Comparison of ENCODE assay signal across 18 mouse cellular contexts in the genomic region with DNA sequence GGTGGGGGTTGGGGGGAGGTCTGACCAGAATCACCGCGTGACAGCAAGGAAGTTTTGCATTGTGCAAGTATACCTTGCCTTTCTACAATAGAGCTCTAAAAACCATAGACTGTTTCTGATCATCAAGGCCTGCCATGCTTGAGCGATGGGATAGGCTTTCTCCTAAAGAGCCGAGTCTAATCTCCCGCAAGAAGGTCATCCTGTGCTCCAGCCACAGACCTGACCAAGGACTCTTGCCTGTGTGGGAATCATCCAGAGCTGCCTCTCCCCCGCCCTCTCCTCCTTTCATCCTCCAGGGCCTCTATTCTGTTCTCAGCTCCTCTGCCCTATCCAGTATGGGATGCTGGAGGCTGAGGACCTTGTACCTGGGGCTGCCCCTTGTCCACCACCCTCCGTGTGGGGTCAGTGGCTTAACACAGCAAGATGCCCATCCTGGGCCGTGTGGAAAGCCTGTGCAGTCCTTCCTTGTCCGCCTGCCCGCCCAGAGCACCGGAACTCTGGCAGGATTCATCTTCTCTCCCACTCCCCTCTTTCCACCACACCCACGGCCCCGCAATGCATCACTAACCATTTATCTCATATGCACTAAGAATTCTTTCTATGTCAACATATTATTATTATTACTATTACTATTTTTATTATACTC. TPM values are rescaled to one million over a fixed set of nuclear protein-coding genes. Genes with fewer than 3 reads are reported as not detected.
DNase-seq lines count a peak whose midpoint lies in the region; ATAC-seq lines count a peak whose summit lies in the region.
"Had no signal": no experiment of that assay in that cellular context is flagged by ENCODE, and none has a peak within 500 bp of the region (broad histone marks: within the 10 kb centered on the region; RNA-seq: fewer than 3 reads in every experiment).

No protein-coding gene starts in this region.

- no peak overlapping the region for H3K9ac ChIP-seq in hindbrain, embryonic 16.5 days (ENCODE audit: low read depth, low read length)
- no peak overlapping the region for H3K9ac ChIP-seq in neural tube, embryonic 13.5 days
- no peak overlapping the region for H3K9ac ChIP-seq in neural tube, embryonic 15.5 days (replicated peaks)
- H3K9ac ChIP-seq: embryonic facial prominence, embryonic 12.5 days; heart, embryonic 15.5 days; liver, postnatal 0 days had no signal

- H3K4me3 ChIP-seq in hindbrain, embryonic 10.5 days, result no peak overlapping the region
- no peak overlapping the region for H3K4me3 ChIP-seq in hindbrain, embryonic 16.5 days (ENCODE audit: low read length)
- H3K4me3 ChIP-seq in neural tube, embryonic 13.5 days, result no peak overlapping the region
- H3K4me3 ChIP-seq in neural tube, embryonic 15.5 days (replicated peaks), result no peak overlapping the region
- no peak overlapping the region for H3K4me3 ChIP-seq in limb, embryonic 10.5 days
- H3K4me3 ChIP-seq: embryonic facial prominence, embryonic 12.5 days; heart, adult 2 months had no signal

- no peak for ATAC-seq in hindbrain, embryonic 16.5 days
- ATAC-seq in neural tube, embryonic 13.5 days (ENCODE audit: low read depth), result 0 out of 2 replicates have a peak, but pooled peaks have one; percentile 11
- ATAC-seq in neural tube, embryonic 15.5 days (ENCODE audit: low FRiP score), result no peak
- ATAC-seq: liver, postnatal 0 days had no signal

- peaks cover 11% of the 10 kb centered on the region for H3K4me1 ChIP-seq in hindbrain, embryonic 10.5 days (replicated peaks)
- no peaks in the 10 kb centered on the region for H3K4me1 ChIP-seq in hindbrain, embryonic 16.5 days (ENCODE audit: control insufficient read depth, insufficient read depth, low read depth, low read length)
- no peaks in the 10 kb centered on the region for H3K4me1 ChIP-seq in neural tube, embryonic 13.5 days (replicated peaks)
- no peaks in the 10 kb centered on the region for H3K4me1 ChIP-seq in neural tube, embryonic 15.5 days
- H3K4me1 ChIP-seq in limb, embryonic 10.5 days, result peaks cover 20% of the 10 kb centered on the region

- no peaks in the 10 kb centered on the region for H3K36me3 ChIP-seq in hindbrain, embryonic 10.5 days
- no peaks in the 10 kb centered on the region for H3K36me3 ChIP-seq in hindbrain, embryonic 16.5 days (ENCODE audit: control insufficient read depth, insufficient read depth, low read length)
- no peaks in the 10 kb centered on the region for H3K36me3 ChIP-seq in neural tube, embryonic 13.5 days
- H3K36me3 ChIP-seq in neural tube, embryonic 15.5 days, result no peaks in the 10 kb centered on the region
- H3K36me3 ChIP-seq in limb, embryonic 10.5 days, result no peaks in the 10 kb centered on the region
- H3K36me3 ChIP-seq: embryonic facial prominence, embryonic 12.5 days; heart, embryonic 15.5 days had no signal

- H3K4me2 ChIP-seq in hindbrain, embryonic 16.5 days (ENCODE audit: low read length), result no peak overlapping the region
- H3K4me2 ChIP-seq in neural tube, embryonic 13.5 days, result no peak overlapping the region
- H3K4me2 ChIP-seq in neural tube, embryonic 15.5 days, result no peak overlapping the region
- H3K4me2 ChIP-seq: embryonic facial prominence, embryonic 12.5 days had no signal

- 85% methylated on average over 13 of the region's 13 CpGs for WGBS in hindbrain, embryonic 10.5 days
- WGBS in hindbrain, embryonic 16.5 days, result 78% methylated on average over 13 of the region's 13 CpGs
- 72% methylated on average over 13 of the region's 13 CpGs for WGBS in neural tube, embryonic 13.5 days
- 64% methylated on average over 13 of the region's 13 CpGs for WGBS in neural tube, embryonic 15.5 days
- WGBS in limb, embryonic 10.5 days, result 86% methylated on average over 13 of the region's 13 CpGs

- H3K9me3 ChIP-seq in hindbrain, embryonic 10.5 days, result no peaks in the 10 kb centered on the region
- no peaks in the 10 kb centered on the region for H3K9me3 ChIP-seq in hindbrain, embryonic 16.5 days (ENCODE audit: control insufficient read depth, low read length)
- no peaks in the 10 kb centered on the region for H3K9me3 ChIP-seq in neural tube, embryonic 13.5 days
- H3K9me3 ChIP-seq in neural tube, embryonic 15.5 days (replicated peaks), result no peaks in the 10 kb centered on the region
- H3K9me3 ChIP-seq in limb, embryonic 10.5 days (replicated peaks), result no peaks in the 10 kb centered on the region
- H3K9me3 ChIP-seq: embryonic facial prominence, embryonic 12.5 days; heart, embryonic 15.5 days had no signal

- peak overlapping the region; percentile 82; the same call in 1 of the 2 replicates for H3K27ac ChIP-seq in hindbrain, embryonic 10.5 days
- no peak overlapping the region for H3K27ac ChIP-seq in hindbrain, embryonic 16.5 days (ENCODE audit: low read depth, low read length)
- H3K27ac ChIP-seq in neural tube, embryonic 13.5 days (replicated peaks), result peak overlapping the region; percentile 33
- H3K27ac ChIP-seq in neural tube, embryonic 15.5 days (replicated peaks), result no peak overlapping the region
- H3K27ac ChIP-seq in limb, embryonic 10.5 days, result 0 out of 2 replicates have a peak overlapping the region, but pooled peaks have one; percentile 67
- H3K27ac ChIP-seq: embryonic facial prominence, embryonic 12.5 days; heart, embryonic 15.5 days had no signal

- no peaks in the 10 kb centered on the region for H3K27me3 ChIP-seq in hindbrain, embryonic 10.5 days (ENCODE audit: insufficient read depth, poor library complexity, severe bottlenecking)
- no peaks in the 10 kb centered on the region for H3K27me3 ChIP-seq in hindbrain, embryonic 16.5 days (replicated peaks; ENCODE audit: control insufficient read depth, insufficient read depth, low read length)
- no peaks in the 10 kb centered on the region for H3K27me3 ChIP-seq in neural tube, embryonic 13.5 days
- H3K27me3 ChIP-seq in neural tube, embryonic 15.5 days (replicated peaks), result no peaks in the 10 kb centered on the region
- no peaks in the 10 kb centered on the region for H3K27me3 ChIP-seq in limb, embryonic 10.5 days (ENCODE audit: low read depth, poor library complexity, severe bottlenecking)
- H3K27me3 ChIP-seq: embryonic facial prominence, embryonic 12.5 days; heart, embryonic 15.5 days; megakaryocyte, embryonic 14.5 days had no signal

- DNase-seq in hindbrain, embryonic 10.5 days (ENCODE audit: low spot score), result no peak
- peak; percentile 57 for DNase-seq in R1 (ENCODE audit: low read depth, low spot score)
- DNase-seq in limb, embryonic 10.5 days (ENCODE audit: low spot score), result no peak
- no peak for DNase-seq in cerebellum, adult 9-11 months
- DNase-seq: cerebellum, postnatal 36 days; gastrocnemius, postnatal 14 days; layer of hippocampus, postnatal 36 days; liver; liver, postnatal 0 days; right cerebral cortex, postnatal 14 days; thymus, postnatal 36 days had no signal

RNA-seq across cellular contexts. Expression of a gene that starts 12.9 kb away (rescaled TPM):
- polyA plus RNA-seq in hindbrain, embryonic 10.5 days (2016; fragmentation: Nextera tagmentation; extraction: Ambion mirVana), result 17.3 and 19.9 TPM in 2 replicates
- 6.7 and 7.1 TPM in 2 replicates for polyA plus RNA-seq in hindbrain, embryonic 16.5 days (2015; fragmentation: Nextera tagmentation; extraction: Ambion mirVana)
- 6.6 and 9.7 TPM in 2 replicates for polyA plus RNA-seq in neural tube, embryonic 13.5 days (2015; fragmentation: Nextera tagmentation; extraction: Ambion mirVana)
- 5.6 and 9.0 TPM in 2 replicates for polyA plus RNA-seq in neural tube, embryonic 15.5 days (2015; fragmentation: Nextera tagmentation; extraction: Ambion mirVana)
- polyA plus RNA-seq in limb, embryonic 10.5 days (2016; fragmentation: Nextera tagmentation; extraction: Ambion mirVana), result 17.5 and 19.5 TPM in 2 replicates

Comparison
In these comparisons a context has a peak if more than half of its experiments do, and no peak if none do; other contexts are left out.
1. H3K27ac ChIP-seq: peak in hindbrain, embryonic 10.5 days (single experiment), neural tube, embryonic 13.5 days (single experiment) and limb, embryonic 10.5 days (single experiment); none in hindbrain, embryonic 16.5 days (single experiment) and neural tube, embryonic 15.5 days (single experiment).